Mouse (Mus musculus) gonadal fat pad, adult 2 months (tissue): ENCODE data around the gene Nkx2-1. TPM values are rescaled to one million over a fixed set of nuclear protein-coding genes. Genes with fewer than 3 reads are reported as not detected.

ENCODE experiments used
- DNase-seq: peaks from one replicate; pipeline ENCODE4 v3.0.0-alpha.2; 2012; ENCODE audit warnings: low read depth
- polyA plus RNA-seq: library from polyadenylated mRNA; depleted of rRNA; stranded (reverse); fragments of >200 nt; gene quantifications from 2 replicates; pipeline ENCODE4 v1.2.3, GENCODE M21; 2012; rRNA removed

The Nkx2-1 gene
- polyA plus RNA-seq, 1 experiment: not detected

GRCm38 (mm10) chr12:56522191-56522590, 14.5 kb downstream of the Nkx2-1 start:
- DNase-seq: no peak

GRCm38 (mm10) chr12:56521106-56521840, 15.4 kb downstream of the Nkx2-1 start:
- DNase-seq: no peak

- no peak for DNase-seq
Measured at GRCm38 (mm10) chr12:56520396-56521105, 16.2 kb downstream of the Nkx2-1 start.

- DNase-seq: no peak
Measured at GRCm38 (mm10) chr12:56519738-56520191, 16.9 kb downstream of the Nkx2-1 start.

- no peak for DNase-seq
Measured at GRCm38 (mm10) chr12:56519071-56519737, 17.5 kb downstream of the Nkx2-1 start.

- DNase-seq: no peak
Measured at GRCm38 (mm10) chr12:56518221-56518620, 18.5 kb downstream of the Nkx2-1 start.

- no peak for DNase-seq
Measured at GRCm38 (mm10) chr12:56514831-56515230, 21.9 kb downstream of the Nkx2-1 start.

GRCm38 (mm10) chr12:56508413-56508812, 28.3 kb downstream of the Nkx2-1 start:
- no peak for DNase-seq

GRCm38 (mm10) chr12:56487046-56487445, 49.7 kb downstream of the Nkx2-1 start:
- DNase-seq: no peak

GRCm38 (mm10) chr12:56482606-56483005, 54.1 kb downstream of the Nkx2-1 start:
- no peak for DNase-seq

Other genes with a start within 250 kb of the Nkx2-1 start
- gene Mbip, start 191.0 kb downstream of the Nkx2-1 start, polyA plus RNA-seq: 5.5 and 7.0 TPM in 2 replicates
- 0.09 and 0.14 TPM in 2 replicates for gene Nkx2-9, start 76.4 kb upstream of the Nkx2-1 start, polyA plus RNA-seq
- not detected in 2 replicates for gene Pax9, start 154.9 kb upstream of the Nkx2-1 start, polyA plus RNA-seq